Mouse (Mus musculus): ENCODE measurements around the gene Ptgis. TPM values are rescaled to one million over a fixed set of nuclear protein-coding genes. Genes with fewer than 3 reads are reported as not detected.
A peak's percentile ranks its signal among the peaks of the same experiment; 100 is the strongest.

Ptgis gene
- polyA plus RNA-seq, 1 experiment from 2014 or later = 5.6 TPM

GRCm38 (mm10) chr2:167159721-167160120 is 80.7 kb downstream of the Ptgis start:
- WGBS = 90% methylated on average over 4 of the region's 4 CpGs
- ATAC-seq (ENCODE audit: low FRiP score) = no peak
- Histone ChIP-seq H3K4me1 (peaks cover 28% of the 10 kb centered on the region), H3K27ac (replicated peaks) (no peak overlapping the region), H3K9ac (replicated peaks) (no peak overlapping the region), H3K36me3 (no peaks in the 10 kb centered on the region), H3K4me2 (no peak overlapping the region), H3K4me3 (replicated peaks) (no peak overlapping the region), H3K27me3 (replicated peaks) (no peaks in the 10 kb centered on the region), H3K9me3 (replicated peaks) (no peaks in the 10 kb centered on the region)

GRCm38 (mm10) chr2:167158780-167159179 is 81.6 kb downstream of the Ptgis start:
- Histone ChIP-seq H3K4me1 (peaks cover 28% of the 10 kb centered on the region), H3K27me3 (replicated peaks) (no peaks in the 10 kb centered on the region), H3K9ac (replicated peaks) (no peak overlapping the region), H3K4me2 (no peak overlapping the region), H3K4me3 (replicated peaks) (no peak overlapping the region), H3K27ac (replicated peaks) (no peak overlapping the region), H3K9me3 (replicated peaks) (no peaks in the 10 kb centered on the region), H3K36me3 (no peaks in the 10 kb centered on the region)
- WGBS = 61% methylated on average over 5 of the region's 5 CpGs
- no peak for ATAC-seq (ENCODE audit: low FRiP score)

GRCm38 (mm10) chr2:167156118-167156715 is 84.2 kb downstream of the Ptgis start:
- WGBS = 42% methylated on average over 9 of the region's 9 CpGs

DNA sequence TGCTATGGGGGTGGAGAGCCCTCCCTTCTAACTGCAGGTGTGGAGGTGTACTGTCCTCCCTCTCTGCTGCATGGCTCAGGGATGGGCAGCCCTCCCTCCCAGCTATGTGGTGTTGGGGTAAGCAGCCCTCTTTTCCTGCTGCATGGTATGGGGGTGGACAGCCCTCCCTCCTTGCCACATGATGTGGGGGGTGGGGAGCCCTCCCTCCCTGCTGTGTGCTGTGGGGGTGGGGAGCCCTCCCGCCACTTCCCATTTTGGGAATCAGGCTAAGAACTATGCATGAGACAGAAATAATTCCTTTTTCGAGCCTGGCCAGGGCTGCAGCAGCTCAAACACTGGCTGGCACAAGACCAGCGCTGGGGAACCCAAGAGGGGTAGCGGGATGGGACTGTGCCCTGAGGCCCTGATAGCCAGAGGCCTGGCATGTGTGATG is 84.8 kb downstream of the Ptgis start:
- Histone ChIP-seq H3K36me3 (no peaks in the 10 kb centered on the region), H3K4me1 (peaks cover 17% of the 10 kb centered on the region), H3K9ac (replicated peaks) (no peak overlapping the region), H3K4me3 (replicated peaks) (no peak overlapping the region), H3K4me2 (no peak overlapping the region), H3K27me3 (replicated peaks) (no peaks in the 10 kb centered on the region), H3K27ac (replicated peaks) (no peak overlapping the region), H3K9me3 (replicated peaks) (no peaks in the 10 kb centered on the region)
- WGBS = 50% methylated on average over 4 of the region's 4 CpGs
- ATAC-seq (ENCODE audit: low FRiP score) = no peak

More at GRCm38 (mm10) chr2:167156118-167156715, 84.2 kb downstream of the Ptgis start:
- no peak overlapping the region for H3K9ac ChIP-seq (replicated peaks)
- H3K36me3 ChIP-seq = no peaks in the 10 kb centered on the region
- peaks cover 17% of the 10 kb centered on the region for H3K4me1 ChIP-seq
- no peak overlapping the region for H3K27ac ChIP-seq (replicated peaks)
- no peaks in the 10 kb centered on the region for H3K9me3 ChIP-seq (replicated peaks)
- H3K27me3 ChIP-seq (replicated peaks) = no peaks in the 10 kb centered on the region
- H3K4me2 ChIP-seq = no peak overlapping the region
- H3K4me3 ChIP-seq (replicated peaks) = no peak overlapping the region
- ATAC-seq (ENCODE audit: low FRiP score) = no peak

DNA sequence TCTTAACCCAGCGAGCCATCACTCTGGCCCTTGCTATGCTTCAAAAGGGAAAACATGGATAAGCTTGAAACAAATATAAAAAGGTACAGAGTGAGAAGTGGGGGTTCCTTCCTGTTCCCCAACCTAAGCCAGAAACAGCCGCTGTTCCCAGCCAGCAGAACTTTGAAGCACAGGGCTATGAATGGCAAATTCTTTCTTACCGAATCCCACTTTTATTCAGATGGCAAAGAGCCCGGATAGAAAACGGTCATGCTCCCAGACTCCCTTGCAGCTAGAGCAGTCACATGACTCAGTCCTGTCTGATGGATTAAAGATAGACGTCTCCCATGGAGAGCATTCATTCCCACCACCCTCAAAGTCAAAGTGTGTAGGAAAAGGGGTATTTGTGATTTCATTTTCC is 89.5 kb downstream of the Ptgis start:
- H3K9me3 ChIP-seq (replicated peaks) = no peaks in the 10 kb centered on the region
- H3K9ac ChIP-seq (replicated peaks) = no peak overlapping the region
- no peak for ATAC-seq (ENCODE audit: low FRiP score)
- 92% methylated on average over 6 of the region's 6 CpGs for WGBS
- H3K27me3 ChIP-seq (replicated peaks) = no peaks in the 10 kb centered on the region
- H3K4me2 ChIP-seq = no peak overlapping the region
- no peak overlapping the region for H3K4me3 ChIP-seq (replicated peaks)
- H3K36me3 ChIP-seq = no peaks in the 10 kb centered on the region
- peaks cover 13% of the 10 kb centered on the region for H3K4me1 ChIP-seq
- H3K27ac ChIP-seq (replicated peaks) = no peak overlapping the region

GRCm38 (mm10) chr2:167150135-167150534 is 90.3 kb downstream of the Ptgis start:
- Histone ChIP-seq H3K9ac (replicated peaks) (no peak overlapping the region), H3K9me3 (replicated peaks) (no peaks in the 10 kb centered on the region), H3K4me3 (replicated peaks) (no peak overlapping the region), H3K27me3 (replicated peaks) (no peaks in the 10 kb centered on the region), H3K27ac (replicated peaks) (no peak overlapping the region), H3K4me2 (no peak overlapping the region), H3K4me1 (peaks cover 9% of the 10 kb centered on the region), H3K36me3 (no peaks in the 10 kb centered on the region)
- 93% methylated on average over 7 of the region's 7 CpGs for WGBS
- ATAC-seq (ENCODE audit: low FRiP score) = no peak

- H3K27me3 ChIP-seq (replicated peaks) = no peaks in the 10 kb centered on the region
Measured at GRCm38 (mm10) chr2:167149035-167149434, 91.4 kb downstream of the Ptgis start.

DNA sequence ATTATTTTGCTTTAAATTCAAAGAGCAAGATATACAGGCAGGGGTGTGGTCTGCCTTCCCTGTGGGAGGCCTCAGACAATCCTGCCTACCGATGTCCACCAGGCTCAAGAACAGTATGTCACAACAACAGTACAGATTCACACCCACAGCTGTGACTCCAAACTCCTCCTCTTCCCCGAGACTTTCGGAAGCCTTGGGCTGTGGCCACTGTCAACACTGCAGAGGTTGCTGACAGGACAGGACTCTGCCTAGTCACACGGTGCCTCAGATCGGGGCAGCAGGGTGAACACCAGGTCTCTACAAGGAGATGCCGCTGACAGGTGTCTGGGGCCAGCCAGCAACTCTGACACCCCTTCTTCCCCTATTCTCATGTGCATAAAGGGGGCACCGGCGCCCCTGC is 92.7 kb downstream of the Ptgis start:
- Histone ChIP-seq H3K9ac (replicated peaks) (no peak overlapping the region), H3K36me3 (no peaks in the 10 kb centered on the region), H3K27me3 (replicated peaks) (no peaks in the 10 kb centered on the region), H3K4me2 (no peak overlapping the region), H3K4me3 (replicated peaks) (no peak overlapping the region), H3K9me3 (replicated peaks) (no peaks in the 10 kb centered on the region), H3K27ac (replicated peaks) (no peak overlapping the region), H3K4me1 (peaks cover 23% of the 10 kb centered on the region)
- 83% methylated on average over 8 of the region's 8 CpGs for WGBS
- ATAC-seq (ENCODE audit: low FRiP score) = no peak

More at GRCm38 (mm10) chr2:167149035-167149434, 91.4 kb downstream of the Ptgis start:
- Histone ChIP-seq H3K4me1 (peaks cover 20% of the 10 kb centered on the region), H3K9ac (replicated peaks) (no peak overlapping the region), H3K9me3 (replicated peaks) (no peaks in the 10 kb centered on the region), H3K36me3 (no peaks in the 10 kb centered on the region), H3K4me3 (replicated peaks) (no peak overlapping the region), H3K4me2 (no peak overlapping the region), H3K27ac (replicated peaks) (no peak overlapping the region)
- WGBS = 93% methylated on average over 6 of the region's 6 CpGs
- no peak for ATAC-seq (ENCODE audit: low FRiP score)

- no peak overlapping the region for H3K4me2 ChIP-seq
- H3K4me3 ChIP-seq (replicated peaks) = no peak overlapping the region
- H3K27me3 ChIP-seq (replicated peaks) = no peaks in the 10 kb centered on the region
- WGBS = 70% methylated on average over 5 of the region's 5 CpGs
- peaks cover 23% of the 10 kb centered on the region for H3K4me1 ChIP-seq
- no peak overlapping the region for H3K9ac ChIP-seq (replicated peaks)
- H3K36me3 ChIP-seq = no peaks in the 10 kb centered on the region
- no peak overlapping the region for H3K27ac ChIP-seq (replicated peaks)
- H3K9me3 ChIP-seq (replicated peaks) = no peaks in the 10 kb centered on the region
- no peak for ATAC-seq (ENCODE audit: low FRiP score)
Measured at GRCm38 (mm10) chr2:167145904-167146303, 94.5 kb downstream of the Ptgis start.

DNA sequence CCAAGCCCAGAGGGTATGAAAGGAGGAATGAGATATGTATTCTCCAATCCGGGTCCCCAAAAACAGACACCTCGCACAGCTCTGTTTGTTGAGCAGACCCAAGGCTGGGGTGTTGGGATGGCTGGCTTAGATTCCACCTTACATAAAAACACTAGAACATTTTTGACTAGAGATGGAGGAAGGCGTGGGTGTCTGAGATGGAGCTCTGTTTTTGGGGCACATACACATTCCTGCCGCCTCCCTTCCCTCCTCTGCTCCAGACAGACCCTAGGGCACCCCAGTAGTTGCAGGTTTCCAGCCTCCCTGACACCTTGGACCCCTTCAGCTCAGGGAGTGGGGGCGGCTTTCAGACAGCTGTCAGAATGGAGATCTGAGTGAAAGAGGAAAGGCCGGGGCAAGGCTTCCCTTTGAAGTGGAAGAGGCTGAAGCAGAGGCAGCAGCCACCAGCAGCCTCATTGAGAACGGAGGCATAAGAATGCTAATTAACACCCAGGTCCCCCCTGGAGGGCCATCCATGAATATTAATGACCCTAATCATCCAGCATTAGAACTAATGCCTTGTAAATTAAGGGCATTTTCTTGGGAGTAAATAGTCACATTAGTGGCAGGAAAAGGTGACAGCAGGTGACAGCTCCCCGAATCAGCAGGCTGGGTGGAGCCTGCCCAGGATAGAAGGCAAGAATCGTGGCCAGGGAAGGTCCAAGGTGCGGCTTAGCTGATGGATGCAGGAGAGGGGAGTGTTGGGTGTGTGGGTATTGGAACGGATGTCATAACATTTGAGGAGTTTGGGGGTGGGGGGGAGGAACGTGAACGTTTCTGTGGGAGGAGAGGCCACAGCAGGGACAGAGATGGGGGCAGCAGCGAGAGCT is 95.7 kb downstream of the Ptgis start:
- Histone ChIP-seq H3K9me3 (replicated peaks) (no peaks in the 10 kb centered on the region), H3K4me1 (peaks cover 23% of the 10 kb centered on the region), H3K27me3 (replicated peaks) (no peaks in the 10 kb centered on the region), H3K4me2 (no peak overlapping the region), H3K9ac (replicated peaks) (no peak overlapping the region), H3K36me3 (no peaks in the 10 kb centered on the region), H3K4me3 (replicated peaks) (no peak overlapping the region), H3K27ac (replicated peaks) (peak overlapping the region; percentile 45; the same call in 1 of the 2 replicates)
- WGBS = 7% methylated on average over 14 of the region's 14 CpGs
- no peak for ATAC-seq (ENCODE audit: low FRiP score)

DNA sequence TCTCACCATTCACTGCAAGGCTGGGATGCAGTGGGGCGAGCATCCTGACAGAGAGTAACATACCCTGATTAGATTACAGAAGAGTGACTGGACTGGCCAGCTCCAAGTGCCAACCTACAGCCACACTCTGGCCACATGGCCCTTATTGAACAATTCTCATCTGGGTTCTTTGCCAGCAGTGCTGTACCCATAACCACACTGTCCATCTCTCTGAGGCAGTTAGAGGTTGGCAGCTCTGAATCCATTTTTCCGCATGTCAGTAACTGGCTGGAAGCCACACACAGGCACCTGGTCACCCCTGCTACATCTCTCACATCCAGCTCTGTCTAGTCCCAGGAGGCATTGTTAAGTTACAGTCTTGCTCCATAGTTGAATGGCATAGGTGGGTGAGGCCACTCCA is 96.5 kb downstream of the Ptgis start:
- no peak overlapping the region for H3K9ac ChIP-seq (replicated peaks)
- no peak overlapping the region for H3K4me3 ChIP-seq (replicated peaks)
- no peak overlapping the region for H3K27ac ChIP-seq (replicated peaks)
- peaks cover 23% of the 10 kb centered on the region for H3K4me1 ChIP-seq
- 73% methylated on average over 2 of the region's 2 CpGs for WGBS
- H3K9me3 ChIP-seq (replicated peaks) = no peaks in the 10 kb centered on the region
- H3K4me2 ChIP-seq = no peak overlapping the region
- no peak for ATAC-seq (ENCODE audit: low FRiP score)
- no peaks in the 10 kb centered on the region for H3K36me3 ChIP-seq
- no peaks in the 10 kb centered on the region for H3K27me3 ChIP-seq (replicated peaks)

DNA sequence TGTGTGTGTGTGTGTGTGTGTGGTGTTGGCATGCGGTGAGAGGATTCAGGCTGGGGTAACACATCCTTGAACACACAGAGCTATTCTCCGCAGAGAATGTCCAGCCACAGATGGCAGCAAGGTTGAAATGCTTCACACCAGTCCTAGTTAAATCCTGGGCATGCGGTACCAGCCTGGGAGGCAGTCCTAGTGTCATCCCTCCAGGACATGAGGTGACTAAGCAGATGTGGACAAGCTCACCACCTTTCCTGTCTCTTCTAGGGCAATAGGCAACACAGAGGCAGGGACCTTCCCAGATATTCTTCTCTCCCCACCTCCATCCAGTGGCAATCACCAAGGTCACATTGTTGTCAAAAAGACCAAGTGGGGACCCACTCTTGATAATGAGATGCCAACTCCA is 98.1 kb downstream of the Ptgis start:
- Histone ChIP-seq H3K36me3 (no peaks in the 10 kb centered on the region), H3K9me3 (replicated peaks) (no peaks in the 10 kb centered on the region), H3K4me3 (replicated peaks) (no peak overlapping the region), H3K4me2 (no peak overlapping the region), H3K9ac (replicated peaks) (no peak overlapping the region), H3K27me3 (replicated peaks) (no peaks in the 10 kb centered on the region), H3K27ac (replicated peaks) (no peak overlapping the region), H3K4me1 (peaks cover 24% of the 10 kb centered on the region)
- no peak for ATAC-seq (ENCODE audit: low FRiP score)
- WGBS = 92% methylated on average over 3 of the region's 3 CpGs

Measured in neural tube, embryonic 15.5 days (tissue).